Mouse (Mus musculus) central nervous system, embryonic 18 days (tissue): ENCODE results near the gene Kifc3. TPM values are rescaled to one million over a fixed set of nuclear protein-coding genes. Genes with fewer than 3 reads are reported as not detected.

Experiments used
- polyA plus RNA-seq: library from polyadenylated mRNA; depleted of rRNA; stranded (reverse); fragments of >200 nt; gene quantifications from 2 replicates; pipeline ENCODE4 v1.2.3, GENCODE M21; 2012; rRNA removed

Gene Kifc3
- polyA plus RNA-seq = 38.4 and 40.3 TPM in 2 replicates

GRCm38 (mm10) chr8:95202649-95203275 lies at the start of gene Kifc3:
Gene Kifc3 (minus strand): TSS chr8:95202812.

DNA sequence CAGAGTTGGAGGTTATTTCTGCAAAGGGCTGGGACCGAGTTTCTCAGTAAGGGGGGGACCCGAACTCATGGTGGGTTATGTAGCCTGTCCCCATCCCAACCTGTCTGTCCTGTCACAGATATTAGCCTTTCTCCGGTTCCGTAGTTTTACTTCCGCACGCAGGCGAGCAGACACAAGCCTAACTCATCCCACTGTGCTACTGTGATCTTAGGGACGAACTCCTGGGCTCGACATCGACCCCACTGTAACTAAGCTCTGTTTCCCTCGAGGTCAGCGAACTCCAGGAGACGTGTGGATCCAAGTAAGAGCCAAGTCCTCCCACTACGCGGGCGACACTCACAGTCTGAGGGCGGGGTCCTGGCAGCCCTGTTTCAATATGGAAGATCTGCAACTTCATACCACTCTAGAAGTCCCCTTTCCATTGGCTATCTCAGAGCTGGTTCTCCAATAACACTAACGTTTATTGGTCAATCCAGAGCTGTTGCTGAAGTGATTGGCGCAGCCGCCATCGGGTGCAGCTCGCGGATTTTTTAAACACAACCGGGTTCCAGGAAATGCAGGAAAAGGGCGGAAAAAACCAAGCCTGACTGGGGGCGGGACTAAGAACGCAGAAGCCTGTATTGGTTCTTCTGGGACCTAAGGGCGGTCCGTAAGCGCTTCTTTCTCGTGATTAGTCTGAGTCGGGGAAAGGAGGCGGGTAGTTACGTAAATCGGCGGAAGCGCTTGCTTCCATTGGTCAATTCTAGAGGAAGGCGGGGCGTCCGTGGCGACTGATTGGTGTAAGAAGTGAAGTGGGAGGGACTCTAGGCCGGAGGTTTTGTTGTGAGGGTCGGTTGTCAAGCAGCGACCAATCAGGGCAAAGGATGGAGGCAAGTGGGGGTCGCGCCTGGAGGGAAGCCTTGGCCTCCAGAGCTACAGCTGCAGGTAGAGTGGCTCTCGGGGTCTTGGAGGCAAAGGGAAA lies 122.0 kb downstream of the Kifc3 start, which contains the start of gene Katnb1:
Gene Katnb1 (plus strand): TSS at position 806 of the 961 bp plus-strand sequence.

GRCm38 (mm10) chr8:95054927-95055510 lies 147.6 kb downstream of the Kifc3 start, which contains the start of gene Drc7:
Gene Drc7 (plus strand): TSS chr8:95055103.

Other genes starting within 250 kb of the Kifc3 start
- gene Adgrg1, start 228.1 kb downstream of the Kifc3 start, polyA plus RNA-seq = 235 and 266 TPM in 2 replicates
- gene Adgrg3, start 185.1 kb downstream of the Kifc3 start, polyA plus RNA-seq = 1.5 and 2.0 TPM in 2 replicates
- gene Drc7, start 147.7 kb downstream of the Kifc3 start, polyA plus RNA-seq = 3.4 and 4.0 TPM in 2 replicates
- 49.1 and 57.4 TPM in 2 replicates for gene Katnb1, start 121.6 kb downstream of the Kifc3 start, polyA plus RNA-seq
- 0.74 and 0.76 TPM in 2 replicates for gene Cngb1, start 103.8 kb upstream of the Kifc3 start, polyA plus RNA-seq
- 3.5 and 4.3 TPM in 2 replicates for gene Tepp, start 107.8 kb upstream of the Kifc3 start, polyA plus RNA-seq
- gene Zfp319, start 129.1 kb upstream of the Kifc3 start, polyA plus RNA-seq = 16.6 and 19.1 TPM in 2 replicates
- 42.3 and 42.5 TPM in 2 replicates for gene Usb1, start 129.5 kb upstream of the Kifc3 start, polyA plus RNA-seq
- gene Mmp15, start 149.5 kb upstream of the Kifc3 start, polyA plus RNA-seq = 16.5 and 17.2 TPM in 2 replicates
- 126 and 138 TPM in 2 replicates for gene Cfap20, start 232.1 kb upstream of the Kifc3 start, polyA plus RNA-seq